Mouse (Mus musculus) embryo, embryonic 10 days (tissue): ENCODE measurements around the gene Tnnt2.
A peak's percentile ranks its signal among the peaks of the same experiment; 100 is the strongest.

Experiments
- DNase-seq: peaks from one replicate; pipeline ENCODE4 v3.0.0-alpha.2; 2015; ENCODE audit warnings: low spot score

Tnnt2 gene

DNA sequence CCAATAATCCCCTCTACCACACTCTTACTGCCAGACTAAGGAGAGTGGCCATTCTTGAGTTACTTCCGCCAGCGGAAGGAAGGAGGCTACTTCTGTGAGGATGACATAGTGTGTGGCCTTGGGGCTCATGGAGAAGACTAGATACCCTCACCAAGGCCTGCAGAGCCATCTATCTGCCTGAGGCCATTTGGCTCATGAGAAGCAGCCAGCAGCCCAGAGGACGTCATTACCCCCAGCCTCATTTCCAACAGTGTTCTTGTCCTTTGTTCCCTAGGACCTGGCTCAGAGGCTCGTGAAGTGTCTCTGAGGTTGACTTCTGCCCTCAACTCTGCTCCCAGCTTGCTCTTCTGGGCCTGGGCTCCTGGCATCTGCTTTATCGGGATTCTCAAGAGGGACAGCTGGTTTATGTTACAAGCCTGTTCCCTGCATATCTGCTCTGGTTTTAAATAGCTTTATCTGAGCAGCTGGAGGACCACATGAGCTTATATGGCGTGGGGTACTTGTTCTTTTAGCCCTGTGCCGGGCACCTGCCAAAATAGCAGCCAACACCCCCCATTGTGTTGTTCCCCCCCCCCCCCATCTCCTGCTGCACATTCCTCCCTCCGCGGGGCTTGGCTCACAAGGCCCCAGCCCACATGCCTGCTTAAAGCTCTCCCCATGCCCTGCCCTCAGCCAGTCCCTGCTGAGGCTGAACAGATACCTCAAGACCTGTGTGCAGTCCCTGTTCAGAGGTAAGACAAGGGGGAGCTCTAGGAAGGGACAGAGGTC, at the start of gene Tnnt2:
Gene Tnnt2, plus strand, starts transcription at position 639 of the 768 bp plus-strand sequence.
- DNase-seq = peak; percentile 43

DNA sequence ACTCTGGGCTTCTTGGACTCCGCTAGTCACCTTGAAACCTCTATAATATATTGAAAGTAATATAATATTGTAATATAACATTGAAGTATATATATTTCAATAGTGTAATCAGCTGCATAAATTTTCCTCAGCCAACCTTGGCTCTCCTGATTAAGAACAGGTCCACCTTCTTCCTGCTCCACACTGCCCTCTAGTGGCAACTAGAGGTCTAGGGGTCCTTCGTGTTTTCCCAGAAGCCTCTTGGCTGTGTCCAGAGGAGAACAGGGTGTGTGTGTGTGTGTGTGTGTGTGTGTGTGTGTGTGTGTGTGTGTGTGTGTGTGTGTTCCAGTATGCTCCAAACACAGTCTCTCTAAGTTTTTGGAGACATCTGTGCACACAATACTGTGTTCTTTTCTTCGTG, 48.4 kb upstream of the Tnnt2 start:
- peak; percentile 89 for DNase-seq

DNA sequence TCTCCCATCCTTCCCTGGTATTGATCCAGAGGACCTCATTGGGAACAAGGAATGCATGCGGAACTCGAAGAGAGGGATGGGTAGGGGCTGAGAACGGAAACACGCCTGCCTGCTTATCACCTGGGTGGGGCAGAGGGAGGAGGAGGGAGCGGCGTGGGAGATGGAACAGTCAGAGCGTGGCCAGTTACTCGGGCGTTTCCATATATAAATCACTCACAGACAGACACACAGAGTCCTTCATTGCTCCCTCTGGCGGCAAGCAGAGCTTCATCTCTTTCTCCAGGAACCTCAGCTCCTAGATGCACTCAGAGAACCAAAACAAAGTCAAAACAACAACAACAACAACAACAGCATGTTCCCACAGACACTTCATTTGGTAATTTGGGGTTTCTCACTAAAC, 47.4 kb upstream of the Tnnt2 start:
- DNase-seq = no peak

DNA sequence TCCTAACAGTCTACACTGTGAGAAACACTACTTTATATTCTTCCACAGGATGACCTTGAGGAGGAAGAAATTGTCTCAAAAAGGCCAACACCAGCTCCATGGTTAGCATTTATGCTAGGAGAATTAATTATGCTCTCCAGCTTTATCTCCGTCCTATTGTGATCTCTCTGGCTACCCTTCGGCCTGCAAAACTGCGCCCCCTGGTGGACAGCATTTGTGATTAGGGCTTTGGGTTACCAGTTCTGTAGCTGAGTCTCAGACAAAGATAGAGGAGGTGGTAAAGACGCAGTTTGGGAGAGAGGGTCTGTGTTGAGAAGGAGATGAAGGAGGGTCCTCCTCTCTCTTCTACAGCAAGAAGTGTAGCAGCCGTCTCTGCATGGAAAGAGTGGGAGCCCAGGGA, 46.3 kb upstream of the Tnnt2 start:
- peak; percentile 82 for DNase-seq

DNA sequence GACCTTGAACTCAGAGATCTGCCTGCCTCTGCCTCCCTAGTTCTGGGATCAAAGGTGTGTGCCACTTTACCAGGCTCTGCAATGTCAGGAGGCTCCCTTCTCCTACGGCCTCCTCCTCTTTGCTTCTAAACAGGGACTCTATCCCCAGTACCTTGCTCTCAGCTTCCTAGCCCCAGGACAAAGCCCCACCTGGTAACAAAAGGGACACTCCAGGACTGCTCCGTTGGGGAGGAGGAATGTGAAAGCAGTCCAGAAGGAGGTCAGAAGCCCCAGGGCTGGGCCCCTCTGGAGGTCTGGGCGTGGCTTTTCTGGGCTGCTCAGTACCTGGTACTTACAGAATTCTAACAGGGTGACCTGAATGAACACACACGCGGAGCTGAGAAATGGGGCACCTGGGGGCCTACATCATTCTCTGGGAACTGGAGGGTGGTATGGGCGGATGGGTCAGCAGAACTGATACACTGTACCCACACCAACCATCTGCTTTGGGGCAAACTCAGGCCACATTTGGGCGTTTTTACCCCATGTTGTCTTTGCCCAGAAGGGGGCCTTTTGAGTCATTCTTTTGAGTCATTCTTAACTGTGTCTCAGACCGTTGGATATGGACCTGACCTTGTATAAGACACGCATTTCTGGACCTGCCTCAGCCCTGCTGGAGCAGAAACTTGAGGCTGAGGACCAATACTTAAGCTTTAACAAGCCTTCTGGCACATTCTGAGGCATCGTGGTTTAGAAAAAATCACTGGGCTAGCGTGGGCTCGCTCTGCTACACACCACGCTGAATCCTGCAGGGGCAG, 43.8 kb upstream of the Tnnt2 start:
- no peak for DNase-seq

DNA sequence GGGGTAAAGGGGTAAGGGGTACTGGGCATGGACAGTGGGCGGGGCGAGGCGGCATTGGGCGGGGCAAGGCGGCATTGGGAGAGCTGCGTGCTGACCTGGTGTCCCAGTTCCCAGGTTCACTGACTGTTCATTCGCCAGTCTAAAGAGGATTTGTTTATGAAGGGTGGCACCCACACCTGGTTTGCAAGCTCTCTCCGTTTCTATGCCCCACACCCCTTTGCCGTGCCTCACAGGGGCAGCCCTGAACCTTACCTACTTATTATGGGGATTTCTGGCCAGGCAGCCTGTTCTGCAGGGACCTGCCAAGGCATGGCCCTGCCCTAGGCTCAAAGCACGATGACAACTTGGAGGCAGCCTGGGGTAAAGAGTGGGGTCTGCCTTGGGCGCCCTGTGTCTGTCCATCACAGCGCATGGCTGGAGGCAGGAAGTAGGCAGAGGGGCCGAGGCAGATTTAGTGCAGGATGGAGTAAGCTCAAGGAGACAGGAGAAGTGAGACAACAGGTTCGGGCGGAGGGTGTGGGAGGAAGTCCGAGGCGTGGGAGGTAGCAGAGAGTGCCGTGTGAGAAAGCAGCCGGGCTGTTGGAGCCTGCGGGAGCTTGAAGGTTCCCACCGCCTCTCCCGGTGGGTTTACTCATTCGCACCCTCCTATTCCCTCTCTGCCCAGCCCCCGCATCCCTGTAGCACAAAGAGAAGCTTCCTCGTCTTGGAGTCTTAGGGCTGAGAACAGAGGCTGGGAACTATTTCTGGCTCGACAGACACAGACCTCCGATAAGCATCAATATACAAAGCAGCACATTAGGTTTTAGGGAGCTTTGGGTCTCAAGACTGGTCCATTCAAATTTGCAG, 42.6 kb upstream of the Tnnt2 start:
- DNase-seq = peak; percentile 53

DNA sequence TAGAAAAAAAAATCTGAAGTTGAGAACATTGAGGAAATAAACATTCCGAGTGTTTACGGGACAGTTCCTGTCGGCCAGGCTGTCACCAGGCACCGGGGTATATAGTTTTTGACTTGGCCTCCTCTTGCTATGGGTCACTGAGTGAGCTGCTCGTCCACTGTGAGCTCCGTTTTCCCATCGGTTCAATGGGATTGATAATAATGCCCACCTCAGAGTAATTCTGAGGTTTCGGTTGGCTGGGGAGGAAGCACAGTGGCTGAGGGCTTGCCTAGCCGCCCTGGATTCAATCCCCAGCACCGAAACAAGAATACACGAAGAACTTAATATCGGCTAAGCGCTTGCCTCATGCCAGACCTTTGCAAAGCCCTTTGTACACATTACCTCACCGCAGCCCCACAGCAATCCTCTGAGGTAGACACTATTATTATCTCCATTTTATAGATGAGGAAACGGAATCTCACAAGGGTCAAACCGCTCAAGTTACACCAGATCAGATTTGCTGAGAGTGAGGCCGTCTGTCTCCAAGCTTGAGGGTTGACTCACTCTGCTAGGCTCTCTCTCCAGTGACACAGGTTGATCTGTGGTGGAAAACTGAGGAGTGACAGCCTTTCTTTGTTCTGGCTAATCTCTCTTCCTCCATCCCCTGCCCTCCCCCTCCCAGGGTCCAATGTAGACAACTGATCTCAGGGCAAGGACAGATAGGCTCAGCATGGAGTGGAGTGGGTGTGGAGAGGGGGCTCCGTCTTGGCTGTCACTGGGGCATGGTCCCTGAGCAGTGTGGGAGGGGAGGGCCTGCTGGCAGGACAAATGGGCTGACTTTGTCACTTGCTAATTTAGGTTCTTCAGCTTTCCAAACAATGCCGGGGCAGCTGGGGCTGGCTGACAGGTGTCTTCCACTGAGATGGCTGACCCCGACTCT, 41.7 kb upstream of the Tnnt2 start:
- DNase-seq = peak; percentile 51

DNA sequence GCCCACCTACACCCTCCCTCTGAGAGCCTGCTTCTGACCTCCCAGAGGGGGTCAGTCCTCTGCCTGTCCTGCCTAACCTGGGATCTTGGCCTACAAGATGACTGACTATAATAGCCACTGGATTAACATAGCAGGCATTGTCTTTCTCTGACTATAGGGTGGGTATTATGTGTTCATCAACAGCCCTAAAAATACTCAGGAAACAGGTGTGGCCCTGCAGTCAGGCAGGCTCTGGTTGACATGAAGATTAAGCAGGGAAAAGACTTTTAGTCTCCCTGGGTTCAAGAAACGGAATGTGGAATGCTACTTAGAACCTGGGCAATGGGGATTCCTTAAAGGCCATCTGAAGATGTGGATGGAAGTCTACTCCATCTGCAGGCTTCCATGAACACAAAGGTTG, 37.7 kb upstream of the Tnnt2 start:
- no peak for DNase-seq

DNA sequence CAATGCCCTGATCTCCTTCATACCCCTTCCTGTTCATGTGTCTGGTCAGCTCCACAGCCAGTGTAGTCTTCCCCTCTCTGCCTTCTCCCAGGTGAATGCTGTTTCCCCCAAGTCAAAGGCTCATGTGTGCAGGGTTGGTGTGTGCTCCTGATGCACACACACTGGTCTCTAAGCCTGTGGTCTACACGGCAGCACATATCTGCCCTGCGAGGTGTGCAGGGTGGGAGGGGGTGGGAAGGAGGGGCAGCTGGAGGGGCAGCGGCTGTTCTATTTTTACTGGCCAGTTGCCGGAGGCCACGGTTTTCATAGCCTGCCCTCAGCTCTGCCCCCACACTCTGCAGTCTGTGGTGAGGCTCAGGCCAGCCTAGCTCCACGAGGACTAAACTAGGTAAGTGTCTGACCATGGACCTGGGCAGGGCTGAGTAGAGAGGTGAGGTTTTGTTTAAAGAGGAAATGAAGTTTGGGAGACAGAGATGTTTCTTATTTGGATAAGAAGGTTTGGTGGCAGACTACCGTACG, 37.0 kb upstream of the Tnnt2 start:
- DNase-seq = no peak

DNA sequence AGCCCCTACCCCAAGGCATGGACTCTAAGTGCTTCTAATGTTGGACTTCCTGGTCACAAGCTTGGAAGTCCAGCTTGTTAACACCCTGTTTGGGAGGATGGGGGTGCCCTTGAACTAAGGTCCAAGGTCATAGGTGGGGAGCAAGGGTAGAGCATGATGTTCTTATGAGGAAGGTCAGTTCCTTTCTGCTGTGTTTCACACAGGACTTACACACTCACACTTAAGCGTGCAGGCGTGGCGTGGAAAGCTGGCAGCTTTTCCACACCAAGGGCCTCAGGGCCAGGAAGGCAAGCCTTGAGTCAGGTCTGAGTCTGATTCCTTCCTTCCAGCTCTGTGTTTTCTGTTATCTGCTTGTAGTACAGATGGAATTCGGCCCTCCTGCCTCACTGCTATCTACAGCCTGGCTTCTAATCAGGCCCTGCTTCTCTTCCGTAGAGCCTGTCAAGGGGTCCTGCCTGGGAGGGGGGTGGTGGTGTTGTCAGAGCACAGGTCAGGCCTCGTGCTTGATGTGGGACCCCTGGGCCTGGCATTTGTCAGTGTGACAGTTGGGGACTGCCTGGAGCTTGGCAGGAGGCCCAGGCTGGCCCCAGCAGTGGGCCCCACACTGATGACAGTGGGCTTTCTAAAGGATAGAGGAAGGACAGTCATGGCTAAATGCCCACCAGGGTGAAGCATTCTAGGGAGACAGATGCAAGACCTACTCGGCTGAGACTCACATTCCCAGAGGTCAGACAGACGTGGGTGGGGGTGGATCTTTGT, 35.8 kb upstream of the Tnnt2 start:
- DNase-seq = peak; percentile 46

DNA sequence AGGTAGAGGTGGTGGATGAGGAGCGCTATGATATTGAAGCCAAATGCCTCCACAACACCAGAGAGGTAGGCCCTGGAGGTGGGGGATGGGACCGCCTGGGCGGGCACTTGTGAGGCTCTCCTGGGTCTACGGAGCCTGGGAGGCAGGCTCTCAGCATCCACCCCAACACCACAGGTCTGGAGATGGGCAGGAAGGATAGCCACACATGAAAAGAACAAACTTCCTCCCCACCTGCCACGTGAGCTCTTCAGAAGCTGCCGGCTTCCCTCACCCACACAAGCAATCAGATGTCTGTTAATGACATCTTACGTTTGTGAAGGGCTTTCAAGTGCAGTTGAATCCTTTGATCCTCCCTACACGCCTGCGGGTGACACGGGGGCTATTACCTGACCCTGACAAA, 28.6 kb upstream of the Tnnt2 start:
- DNase-seq = no peak

DNA sequence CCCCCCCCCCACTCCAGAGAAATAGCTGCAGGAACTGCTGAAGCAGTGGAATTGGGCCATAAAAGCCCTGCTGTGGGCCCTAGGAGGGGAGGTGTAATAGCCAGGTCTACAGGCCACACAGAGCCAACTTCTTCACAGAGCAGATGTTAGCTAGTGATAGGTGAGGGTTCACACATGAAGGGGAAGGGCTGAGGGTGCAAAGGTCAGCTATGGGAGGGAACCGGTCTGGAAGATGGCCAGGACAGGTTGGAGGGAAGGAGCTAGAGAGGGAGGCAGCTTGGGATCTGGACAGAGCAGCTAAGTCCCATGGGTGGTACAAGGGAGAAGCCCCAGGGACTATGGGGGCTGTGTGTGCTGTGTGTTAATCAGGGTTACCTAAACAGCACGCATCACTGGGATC, 26.0 kb upstream of the Tnnt2 start:
- DNase-seq = no peak

DNA sequence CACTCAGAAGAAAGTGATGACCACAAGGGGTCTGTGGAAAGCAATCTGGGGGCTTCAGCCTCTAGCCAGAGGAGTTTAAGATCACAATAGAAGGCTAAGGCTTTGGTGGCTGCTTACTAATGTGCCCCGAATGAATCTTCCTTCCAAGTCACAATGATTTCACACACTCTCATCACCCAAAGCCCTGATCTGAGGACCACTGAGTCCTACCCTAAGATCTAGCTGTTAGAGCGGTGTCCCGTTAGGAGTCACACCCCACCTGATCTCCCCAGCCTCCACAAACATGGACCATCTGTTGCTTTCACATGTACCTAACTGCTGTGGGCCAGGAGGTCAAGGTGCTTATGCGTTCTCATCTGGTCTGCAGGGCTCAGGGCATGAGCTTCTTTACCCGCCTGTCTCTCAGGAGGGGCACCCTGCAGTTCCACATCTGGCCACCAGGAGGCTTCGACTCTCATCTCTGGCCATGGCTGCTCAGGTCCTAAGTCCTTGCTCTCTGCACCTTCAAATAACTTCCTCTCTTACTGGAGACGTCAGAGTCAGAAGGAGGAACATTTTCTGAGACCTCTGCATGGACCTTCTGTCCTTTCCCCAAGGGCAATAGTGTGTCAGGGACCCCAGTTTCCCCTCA, 25.0 kb upstream of the Tnnt2 start:
- DNase-seq = peak; percentile 87

DNA sequence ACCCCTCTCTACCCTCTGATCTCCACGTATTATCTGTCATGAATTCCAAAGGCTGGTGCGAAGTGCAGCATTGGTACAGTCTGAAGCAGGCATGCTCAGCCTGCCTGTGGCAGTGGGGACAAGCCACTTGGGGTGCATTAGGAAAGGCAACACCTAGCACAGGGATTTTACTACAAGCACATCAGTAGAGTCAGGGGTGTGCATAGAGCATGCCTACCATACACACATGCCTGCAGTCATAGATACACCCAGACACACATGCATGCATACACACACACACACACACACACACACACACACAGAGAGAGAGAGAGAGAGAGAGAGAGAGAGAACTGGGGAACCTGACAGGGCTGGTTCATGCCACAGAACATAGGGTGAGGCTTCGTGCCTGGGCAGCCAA, 23.9 kb upstream of the Tnnt2 start:
- DNase-seq = no peak

DNA sequence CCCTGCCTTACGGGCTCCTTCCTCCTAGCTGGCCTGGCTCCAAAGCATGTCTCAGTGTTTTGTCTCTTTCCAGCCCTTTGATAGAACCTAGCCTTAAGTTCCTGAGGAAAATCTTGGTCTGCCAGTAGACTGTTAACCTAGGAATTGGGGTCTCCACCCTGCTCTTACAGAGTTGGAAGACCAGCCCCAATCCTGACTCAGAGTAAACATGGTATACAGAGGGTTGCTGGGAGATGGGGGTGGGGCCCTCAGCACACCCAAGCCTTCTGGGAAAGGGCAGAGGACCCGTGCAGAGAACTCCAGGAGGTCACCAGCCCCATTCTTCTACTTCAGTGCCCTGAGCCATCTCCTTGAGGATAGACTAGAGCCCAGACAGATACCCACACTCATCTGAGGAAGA, 23.5 kb upstream of the Tnnt2 start:
- no peak for DNase-seq

DNA sequence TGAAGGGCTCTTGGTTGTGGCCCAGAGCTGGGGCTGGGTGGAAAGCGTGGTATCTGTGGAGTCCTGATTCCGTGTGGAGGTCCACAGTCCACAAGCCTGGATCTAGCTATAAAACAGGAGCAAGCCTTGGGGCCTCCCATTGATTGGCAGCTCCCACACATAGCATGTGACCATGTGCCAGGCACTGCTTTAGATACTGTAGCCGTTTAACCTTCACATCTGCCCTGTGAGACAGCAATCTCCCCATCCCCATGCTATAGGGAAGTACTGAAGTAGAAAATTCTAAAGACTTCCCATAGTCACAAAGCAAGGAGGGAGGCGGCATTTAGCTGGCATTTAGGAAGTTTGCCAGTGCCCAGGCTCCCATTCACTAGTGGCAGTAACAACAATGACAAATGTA, 23.1 kb upstream of the Tnnt2 start:
- DNase-seq = no peak

DNA sequence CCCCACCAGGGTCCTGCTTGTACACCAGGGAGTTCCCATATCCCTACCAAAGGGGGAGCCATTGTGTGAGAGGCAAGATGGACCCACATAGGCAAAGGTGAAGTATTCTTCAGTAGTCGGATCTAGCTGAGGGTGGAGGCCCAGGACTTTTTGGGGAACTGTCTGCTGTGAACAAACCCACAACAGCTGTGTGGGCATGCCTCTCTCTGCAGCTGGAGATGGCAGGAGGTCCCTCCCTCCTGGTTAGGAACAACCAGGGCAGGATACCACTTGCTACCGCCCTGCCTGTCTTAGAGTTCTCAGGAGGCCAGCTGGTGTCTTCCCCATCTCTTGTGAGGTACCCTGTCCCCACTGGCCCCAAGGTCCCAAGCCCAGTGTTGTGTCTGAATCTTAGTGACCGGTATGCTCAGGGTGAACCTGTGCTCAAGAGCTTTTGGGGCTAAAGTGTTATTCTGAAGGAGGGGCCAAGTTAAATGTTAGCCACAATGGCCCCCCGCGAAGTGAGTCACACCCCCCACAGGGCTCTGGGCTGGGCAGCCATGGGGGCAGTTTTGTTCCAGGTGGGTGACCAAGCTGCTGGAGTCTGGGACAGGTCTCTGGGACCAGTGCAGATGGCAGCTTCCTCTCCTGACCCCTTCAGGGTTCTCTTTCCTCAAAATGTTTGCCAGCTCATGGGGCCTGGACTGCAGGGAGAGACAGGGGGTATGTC, 22.3 kb upstream of the Tnnt2 start:
- no peak for DNase-seq

DNA sequence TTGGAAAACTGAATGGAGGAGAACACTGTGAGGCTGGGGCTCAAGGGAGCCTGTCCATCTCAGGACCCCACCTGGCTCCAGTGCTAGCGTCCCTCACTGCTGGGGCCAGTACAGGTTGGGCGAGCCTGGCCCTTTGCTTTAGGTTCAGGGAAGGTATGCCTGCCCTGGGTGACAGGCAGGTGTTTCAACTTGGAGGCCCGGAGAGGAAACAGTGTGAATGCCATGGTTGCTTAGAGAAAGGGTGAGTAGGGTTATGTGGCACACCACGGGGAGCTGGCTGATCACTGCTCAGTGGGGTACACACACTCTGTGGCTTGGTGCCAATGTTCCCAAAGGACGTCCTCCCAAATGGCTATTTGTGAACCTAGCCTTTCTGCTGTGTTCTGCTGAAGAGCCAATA, 21.6 kb upstream of the Tnnt2 start:
- no peak for DNase-seq

DNA sequence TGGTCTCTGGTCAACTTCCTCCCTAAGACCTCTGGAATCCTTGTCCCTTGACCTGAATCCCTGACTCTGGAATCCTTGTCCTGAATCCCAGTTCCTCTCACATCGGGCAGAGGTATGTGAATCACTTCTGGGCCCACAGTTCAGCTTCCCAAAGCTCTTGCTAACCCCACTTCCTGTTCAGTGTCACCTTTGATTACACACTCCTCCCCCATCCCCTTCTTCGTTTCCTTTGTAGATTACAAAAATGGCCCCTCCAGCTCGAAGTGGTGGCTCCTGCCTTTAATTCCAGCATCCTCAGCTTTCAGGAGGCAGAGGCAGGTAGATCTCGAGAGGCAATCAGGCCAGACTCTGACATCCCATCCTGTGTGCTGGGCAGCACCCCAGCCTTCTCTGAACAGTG, 18.6 kb upstream of the Tnnt2 start:
- DNase-seq = no peak
